Mouse (Mus musculus) spleen, adult 2 months (tissue): ENCODE data around the gene Hspb11. TPM values are rescaled to one million over a fixed set of nuclear protein-coding genes. Genes with fewer than 3 reads are reported as not detected.

ENCODE experiments used
- DNase-seq, 2 experiments: peaks; one replicate each; pipeline versions ENCODE4 v3.0.0 to v3.0.0-alpha.2; 2012 to 2021; ENCODE audit warnings: low spot score in 2 of 2, low read depth in 1 of 2
- H3K27ac ChIP-seq: fragments of 200-500 bp; 2 replicates; pipeline ENCODE4 v1.5.1; 2012; ENCODE audit warnings: low read length, inconsistent platforms; ENCODE audit not compliant: insufficient read depth
- H3K27me3 ChIP-seq: fragments of 200-500 bp; 2 replicates; pipeline ENCODE4 v1.6.1; 2012; ENCODE audit warnings: mild to moderate bottlenecking, moderate library complexity, low read length, inconsistent platforms; ENCODE audit not compliant: control insufficient read depth, insufficient read depth
- H3K36me3 ChIP-seq: fragments of 200-500 bp; 2 replicates; pipeline ENCODE4 v1.6.1; 2012; ENCODE audit warnings: mild to moderate bottlenecking, low read length, inconsistent platforms; ENCODE audit not compliant: control insufficient read depth, insufficient read depth
- H3K4me1 ChIP-seq: fragments of 200-500 bp; 2 replicates; pipeline ENCODE4 v1.6.1; 2011; ENCODE audit warnings: inconsistent platforms; ENCODE audit not compliant: control insufficient read depth, insufficient read depth, insufficient read length
- H3K4me3 ChIP-seq: fragments of 200-500 bp; 2 replicates; pipeline ENCODE4 v1.5.1; 2011; ENCODE audit warnings: mild to moderate bottlenecking, inconsistent platforms; ENCODE audit not compliant: insufficient read depth, insufficient read length; ENCODE audit errors: extremely low read depth
- CTCF ChIP-seq: fragments of 200-500 bp; IDR thresholded peaks from 2 replicates; pipeline ENCODE4 v1.5.1; 2011; ENCODE audit warnings: mild to moderate bottlenecking, inconsistent platforms; ENCODE audit not compliant: insufficient read depth, insufficient read length, insufficient replicate concordance; ENCODE audit errors: extremely low read depth
- POLR2A ChIP-seq: fragments of 200-500 bp; IDR thresholded peaks from 2 replicates; pipeline ENCODE4 v1.6.1; 2011; ENCODE audit warnings: low read depth, low read length, inconsistent platforms
- WGBS: fragments of 180-500 bp; shearing (Covaris S2); methylation state at CpG from one replicate; pipeline ENCODE4 v1.1.7; 2018; 5-methylcytosine and 5-hydroxymethylcytosine counted together
- polyA plus RNA-seq: library from polyadenylated mRNA; depleted of rRNA; stranded (reverse); fragments of >200 nt; gene quantifications from 2 replicates; pipeline ENCODE4 v1.2.3, GENCODE M21; 2012

Gene Hspb11
- polyA plus RNA-seq, 1 experiment = 1.6 TPM

GRCm38 (mm10) chr4:107250494-107250893 is 2.9 kb upstream of the Hspb11 start:
- no peak for TF ChIP-seq POLR2A
- peak; percentile 36; the same call in 1 of the 2 replicates for TF ChIP-seq CTCF
- Histone ChIP-seq H3K27ac (no peak overlapping the region), H3K4me1 (no peaks in the 10 kb centered on the region; the same call in 1 of the 2 replicates), H3K27me3 (no peaks in the 10 kb centered on the region), H3K36me3 (no peaks in the 10 kb centered on the region), H3K4me3 (no peak overlapping the region)
- 27% methylated on average over 4 of the region's 4 CpGs for WGBS
- peak; percentile 15 to 27 for DNase-seq

- H3K27ac ChIP-seq = no peak overlapping the region
- DNase-seq = peak in 1 of 2 experiments; percentile 13
Observed at GRCm38 (mm10) chr4:107252522-107252921, 871 bp upstream of the Hspb11 start.

GRCm38 (mm10) chr4:107254414-107254813 is 1.0 kb downstream of the Hspb11 start:
- no peaks in the 10 kb centered on the region for H3K36me3 ChIP-seq
- H3K4me1 ChIP-seq = no peaks in the 10 kb centered on the region; the same call in 1 of the 2 replicates
- no peak for TF ChIP-seq CTCF
- TF ChIP-seq POLR2A = no peak
- 0 out of 2 replicates have a peak overlapping the region, but pooled peaks have one; percentile 94 for H3K4me3 ChIP-seq
- WGBS = 57% methylated on average over 3 of the region's 3 CpGs
- H3K27ac ChIP-seq = no peak overlapping the region
- H3K27me3 ChIP-seq = no peaks in the 10 kb centered on the region
- no peak for DNase-seq

More at GRCm38 (mm10) chr4:107252522-107252921, 871 bp upstream of the Hspb11 start:
- Histone ChIP-seq H3K4me3 (peak overlapping the region; percentile 100; the same call in 1 of the 2 replicates), H3K27me3 (no peaks in the 10 kb centered on the region), H3K4me1 (no peaks in the 10 kb centered on the region; the same call in 1 of the 2 replicates), H3K36me3 (no peaks in the 10 kb centered on the region)
- no peak for TF ChIP-seq CTCF
- WGBS = 6% methylated on average over 11 of the region's 11 CpGs

GRCm38 (mm10) chr4:107260001-107260400 is 6.6 kb downstream of the Hspb11 start:
- TF ChIP-seq CTCF = no peak
- no peak for TF ChIP-seq POLR2A
- 39% methylated on average over 4 of the region's 4 CpGs for WGBS
- peak; percentile 9 to 20 for DNase-seq
- no peak overlapping the region for H3K27ac ChIP-seq
- H3K4me3 ChIP-seq = no peak overlapping the region
- H3K27me3 ChIP-seq = no peaks in the 10 kb centered on the region
- H3K36me3 ChIP-seq = no peaks in the 10 kb centered on the region
- H3K4me1 ChIP-seq = no peaks in the 10 kb centered on the region

- no peak for DNase-seq
- WGBS = 88% methylated on average over 4 of the region's 4 CpGs
- no peak overlapping the region for H3K4me3 ChIP-seq
- no peaks in the 10 kb centered on the region for H3K36me3 ChIP-seq
- H3K4me1 ChIP-seq = no peaks in the 10 kb centered on the region
- no peak for TF ChIP-seq CTCF
- TF ChIP-seq POLR2A = no peak
- no peak overlapping the region for H3K27ac ChIP-seq
- no peaks in the 10 kb centered on the region for H3K27me3 ChIP-seq
Observed at GRCm38 (mm10) chr4:107273683-107274082, 20.3 kb downstream of the Hspb11 start.

GRCm38 (mm10) chr4:107274511-107274910 is 21.1 kb downstream of the Hspb11 start:
- H3K36me3 ChIP-seq = no peaks in the 10 kb centered on the region
- DNase-seq = no peak
- H3K27ac ChIP-seq = no peak overlapping the region
- no peaks in the 10 kb centered on the region for H3K27me3 ChIP-seq
- no peaks in the 10 kb centered on the region for H3K4me1 ChIP-seq
- no peak overlapping the region for H3K4me3 ChIP-seq
- WGBS = 88% methylated on average over 5 of the region's 5 CpGs
- TF ChIP-seq POLR2A (no peak), CTCF (no peak)

GRCm38 (mm10) chr4:107278188-107278707 is 24.9 kb downstream of the Hspb11 start:
- peaks cover 4% of the 10 kb centered on the region; the same call in 1 of the 2 replicates for H3K36me3 ChIP-seq
- no peaks in the 10 kb centered on the region for H3K27me3 ChIP-seq
- WGBS = 93% methylated on average over 8 of the region's 8 CpGs
- TF ChIP-seq POLR2A = no peak
- no peak for TF ChIP-seq CTCF
- no peak overlapping the region for H3K4me3 ChIP-seq
- DNase-seq = no peak
- no peaks in the 10 kb centered on the region for H3K4me1 ChIP-seq
- H3K27ac ChIP-seq = no peak overlapping the region
